Comparison of ENCODE assay signal across 11 mouse cellular contexts in genomic region chr8:22009403-22009802, GRCm38 (mm10). TPM values are rescaled to one million over a fixed set of nuclear protein-coding genes. Genes with fewer than 3 reads are reported as not detected.
"Had no signal": no experiment of that assay in that cellular context is flagged by ENCODE, and none has a peak within 500 bp of the region (broad histone marks: within the 10 kb centered on the region; RNA-seq: fewer than 3 reads in every experiment).

No protein-coding gene starts in this region.

- DNase-seq: kidney, postnatal 10 days; kidney, postnatal 4 days; left cerebral cortex, postnatal 4 days; lung, adult 18-20 months; thymus, postnatal 4 days had no signal

RNA-seq across cellular contexts. Expression of gene Ccdc70, which starts 39.8 kb away (rescaled TPM):
- total RNA-seq: layer of hippocampus, adult 2 months; layer of hippocampus, postnatal 14 days; left cerebral cortex, adult 18-20 months; left cerebral cortex, postnatal 10 days; left cerebral cortex, postnatal 4 days; liver, adult 2 months; megakaryocyte-erythroid progenitor cell, adult 5-6 weeks had no signal

RNA-seq across cellular contexts. Expression of gene Fam90a1a, which starts 50.9 kb away (rescaled TPM):
- total RNA-seq: layer of hippocampus, adult 2 months; layer of hippocampus, postnatal 14 days; left cerebral cortex, adult 18-20 months; left cerebral cortex, postnatal 10 days; left cerebral cortex, postnatal 4 days; liver, adult 2 months; megakaryocyte-erythroid progenitor cell, adult 5-6 weeks had no signal
